Mouse (Mus musculus) hindbrain, embryonic 16.5 days (tissue): Measurements from ENCODE around the gene Gm2a. TPM values are rescaled to one million over a fixed set of nuclear protein-coding genes. Genes with fewer than 3 reads are reported as not detected.

Experiments
- ATAC-seq: fragments of 200-750 bp; cut with Nextera tagmentation; 2 replicates; pipeline ENCODE4 v1.8.0; 2017; ENCODE audit warnings: moderate TSS enrichment, moderate library complexity
- H3K27ac ChIP-seq: fragments of 300-500 bp; sonication (generic); 2 replicates; pipeline ENCODE4 v1.5.1; 2014; ENCODE audit warnings: low read depth, mild to moderate bottlenecking, control low read depth, low read length, moderate library complexity
- H3K27me3 ChIP-seq: fragments of 300-500 bp; sonication (generic); replicated peaks from 2 replicates; pipeline ENCODE4 v1.6.1; 2014; ENCODE audit warnings: low read length; ENCODE audit not compliant: control insufficient read depth, insufficient read depth
- H3K36me3 ChIP-seq: fragments of 300-500 bp; sonication (generic); 2 replicates; pipeline ENCODE4 v1.6.1; 2014; ENCODE audit warnings: mild to moderate bottlenecking, low read length, moderate library complexity, mixed read lengths; ENCODE audit not compliant: control insufficient read depth, insufficient read depth
- H3K4me1 ChIP-seq: fragments of 300-500 bp; sonication (generic); 2 replicates; pipeline ENCODE4 v1.6.1; 2014; ENCODE audit warnings: low read depth, low read length; ENCODE audit not compliant: control insufficient read depth, insufficient read depth
- H3K4me2 ChIP-seq: fragments of 300-500 bp; sonication (generic); 2 replicates; pipeline ENCODE4 v1.6.1; 2014; ENCODE audit warnings: mild to moderate bottlenecking, low read length, control low read depth, moderate library complexity
- H3K4me3 ChIP-seq: fragments of 300-500 bp; sonication (generic); 2 replicates; pipeline ENCODE4 v1.5.1; 2014; ENCODE audit warnings: mild to moderate bottlenecking, low read length, control low read depth, moderate library complexity
- H3K9ac ChIP-seq: fragments of 300-500 bp; sonication (generic); 2 replicates; pipeline ENCODE4 v1.6.1; 2014; ENCODE audit warnings: low read depth, mild to moderate bottlenecking, control low read depth, low read length, moderate library complexity
- H3K9me3 ChIP-seq: fragments of 300-500 bp; sonication (generic); 2 replicates; pipeline ENCODE4 v1.6.1; 2014; ENCODE audit warnings: mild to moderate bottlenecking, low read length, moderate library complexity; ENCODE audit not compliant: control insufficient read depth
- WGBS: fragments of 180-500 bp; shearing (Covaris S2); extraction: QIAGEN DNeasy Blood & Tissue Kit; methylation state at CpG from one replicate; pipeline ENCODE4 v1.1.7; 2014; 5-methylcytosine and 5-hydroxymethylcytosine counted together
- polyA plus RNA-seq: library from polyadenylated mRNA; unstranded; fragments of >200 nt; fragmentation: Nextera tagmentation; extraction: Ambion mirVana; gene quantifications from 2 replicates; pipeline ENCODE4 v1.2.1, GENCODE M21; 2015

The Gm2a gene
- polyA plus RNA-seq, 1 experiment from 2014 or later: 45.8 TPM

DNA sequence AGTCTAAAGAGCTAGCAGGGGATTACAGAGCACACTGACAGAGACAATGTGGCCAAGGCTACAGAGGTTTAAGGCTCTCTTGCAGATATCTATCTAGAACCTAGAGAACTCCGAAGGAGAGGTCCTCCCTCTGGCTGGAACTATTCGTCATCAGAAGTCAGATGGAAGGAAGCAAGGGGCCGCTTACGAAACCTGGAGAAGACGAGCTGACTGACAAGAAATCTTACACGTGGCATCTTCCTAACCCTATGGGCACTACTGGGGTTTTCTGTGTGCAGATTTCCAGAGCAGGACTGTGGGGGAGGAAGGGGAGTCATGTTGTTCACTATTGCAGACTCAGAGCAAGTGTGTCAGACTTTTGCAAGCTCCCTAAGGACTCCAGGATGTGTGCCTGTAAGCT is 49.5 kb downstream of the Gm2a start:
- H3K4me1 ChIP-seq: no peaks in the 10 kb centered on the region
- H3K27ac ChIP-seq: no peak overlapping the region
- H3K27me3 ChIP-seq: no peaks in the 10 kb centered on the region
- no peak for ATAC-seq
- H3K4me2 ChIP-seq: no peak overlapping the region
- H3K36me3 ChIP-seq: no peaks in the 10 kb centered on the region
- no peaks in the 10 kb centered on the region for H3K9me3 ChIP-seq
- H3K9ac ChIP-seq: no peak overlapping the region
- WGBS: 70% methylated on average over 6 of the region's 6 CpGs
- no peak overlapping the region for H3K4me3 ChIP-seq

DNA sequence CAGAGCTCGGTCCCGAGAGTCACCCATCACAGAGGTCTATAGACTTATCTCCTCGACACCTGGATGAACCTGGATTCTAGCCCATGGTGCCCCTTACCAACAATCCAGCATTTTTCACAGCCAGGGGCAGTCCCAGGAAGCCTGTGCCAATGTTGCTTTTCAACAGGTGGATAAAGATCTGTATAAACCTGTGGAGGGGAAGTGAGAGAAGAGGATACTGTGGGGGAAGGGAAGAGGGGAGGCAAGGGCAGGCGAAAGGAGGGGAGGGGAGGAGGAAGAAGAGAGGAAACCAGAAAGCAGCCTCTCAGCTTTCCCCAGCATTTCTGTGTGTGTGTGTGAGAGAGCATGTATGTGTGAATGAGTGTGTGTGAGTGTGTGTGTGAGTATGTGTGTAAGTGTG is 50.5 kb downstream of the Gm2a start:
- no peaks in the 10 kb centered on the region for H3K36me3 ChIP-seq
- H3K9ac ChIP-seq: no peak overlapping the region
- H3K9me3 ChIP-seq: no peaks in the 10 kb centered on the region
- WGBS: 81% methylated on average over 4 of the region's 4 CpGs
- H3K27ac ChIP-seq: no peak overlapping the region
- no peaks in the 10 kb centered on the region for H3K4me1 ChIP-seq
- no peak overlapping the region for H3K4me3 ChIP-seq
- H3K4me2 ChIP-seq: no peak overlapping the region
- ATAC-seq: no peak
- no peaks in the 10 kb centered on the region for H3K27me3 ChIP-seq

DNA sequence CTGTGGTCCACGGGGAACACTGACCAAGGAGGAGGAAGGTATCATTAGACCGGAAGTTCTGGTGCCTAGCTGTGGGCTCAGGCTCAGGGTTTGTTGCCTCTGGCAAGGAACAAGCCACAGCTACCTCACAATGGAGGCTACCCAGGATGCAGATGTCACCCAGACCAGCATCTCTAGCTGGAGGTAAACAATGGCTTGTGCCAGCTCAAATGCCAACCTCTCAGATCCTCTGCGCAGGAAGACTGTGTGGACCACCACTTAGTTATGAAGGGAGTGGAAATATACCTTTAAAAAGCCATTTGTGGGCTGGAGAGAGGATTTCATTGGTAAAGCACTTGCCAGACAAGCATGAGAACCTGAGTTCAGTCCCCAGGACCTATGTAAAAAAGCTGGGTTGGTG is 53.7 kb downstream of the Gm2a start, which contains the start of gene Slc36a3:
Gene Slc36a3, minus strand, starts transcription at position 101 of the 400 bp plus-strand sequence.
- no peak for ATAC-seq
- Histone ChIP-seq H3K9me3 (no peaks in the 10 kb centered on the region), H3K36me3 (no peaks in the 10 kb centered on the region), H3K4me2 (no peak within 1 kb of the TSS), H3K9ac (no peak within 1 kb of the TSS), H3K4me1 (no peaks in the 10 kb centered on the region), H3K27me3 (no peaks in the 10 kb centered on the region), H3K4me3 (no peak within 1 kb of the TSS), H3K27ac (no peak within 1 kb of the TSS)
- 86% methylated on average over 3 of the region's 3 CpGs for WGBS

DNA sequence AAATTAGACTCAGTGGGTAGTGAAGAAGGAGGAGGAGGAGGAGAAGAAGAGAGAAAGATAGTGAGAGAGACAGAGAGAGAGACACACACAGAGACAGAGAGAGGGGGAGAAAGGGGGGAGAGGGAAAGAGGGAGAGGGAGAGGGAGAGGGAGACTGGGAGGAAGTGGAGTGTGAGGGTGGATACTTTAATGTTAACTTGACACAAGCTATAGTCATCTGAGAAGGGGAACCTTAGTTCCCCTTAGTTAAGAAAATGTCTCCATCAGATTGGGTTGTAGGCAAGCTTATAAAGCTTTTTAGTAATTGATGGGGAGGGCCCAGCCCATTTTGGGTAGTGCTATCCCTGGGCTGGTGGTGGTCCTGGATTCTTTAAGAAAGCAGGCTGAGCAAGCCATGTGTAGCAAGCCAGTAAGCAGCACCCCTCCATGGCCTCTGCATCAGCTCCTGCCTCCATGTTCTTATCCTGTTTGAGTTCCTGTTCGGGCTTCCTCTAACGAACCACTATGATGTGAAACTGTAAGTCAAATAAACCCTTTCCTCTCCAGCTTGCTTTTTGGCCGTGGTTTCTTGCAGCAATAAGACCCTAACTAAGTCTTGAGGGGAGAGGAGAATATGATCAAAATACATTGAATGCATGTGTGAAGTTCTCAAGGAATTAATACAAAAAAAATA is 56.6 kb downstream of the Gm2a start:
- no peak overlapping the region for H3K27ac ChIP-seq

DNA sequence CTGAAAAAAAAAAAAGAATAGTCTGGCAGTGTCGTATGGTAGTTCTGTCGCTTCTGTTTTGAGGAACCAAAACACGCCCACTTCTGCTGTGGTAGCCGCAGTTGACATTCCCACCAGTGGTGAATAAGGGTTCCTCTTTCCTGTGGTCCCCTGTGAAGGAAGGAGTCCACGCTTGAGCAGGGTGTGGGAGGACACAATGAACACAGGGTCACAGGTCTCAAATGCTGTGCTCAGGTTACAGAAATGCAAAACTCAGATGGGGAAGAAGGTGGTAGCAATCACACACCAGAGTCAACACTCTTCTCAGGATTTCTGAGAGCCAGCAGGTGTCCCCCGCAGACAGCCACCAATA is 57.1 kb downstream of the Gm2a start:
- H3K4me3 ChIP-seq: no peak overlapping the region
- H3K27ac ChIP-seq: no peak overlapping the region
- H3K27me3 ChIP-seq: no peaks in the 10 kb centered on the region
- H3K9me3 ChIP-seq: no peaks in the 10 kb centered on the region
- ATAC-seq: no peak
- no peak overlapping the region for H3K9ac ChIP-seq
- H3K36me3 ChIP-seq: no peaks in the 10 kb centered on the region
- 80% methylated on average over 6 of the region's 6 CpGs for WGBS
- no peaks in the 10 kb centered on the region for H3K4me1 ChIP-seq
- H3K4me2 ChIP-seq: no peak overlapping the region

More for the DNA sequence above, 56.6 kb downstream of the Gm2a start:
- Histone ChIP-seq H3K4me1 (no peaks in the 10 kb centered on the region), H3K9me3 (no peaks in the 10 kb centered on the region), H3K4me2 (no peak overlapping the region), H3K4me3 (no peak overlapping the region), H3K9ac (no peak overlapping the region), H3K36me3 (no peaks in the 10 kb centered on the region), H3K27me3 (no peaks in the 10 kb centered on the region)
- WGBS: 82% methylated on average over 3 of the region's 3 CpGs
- no peak for ATAC-seq

DNA sequence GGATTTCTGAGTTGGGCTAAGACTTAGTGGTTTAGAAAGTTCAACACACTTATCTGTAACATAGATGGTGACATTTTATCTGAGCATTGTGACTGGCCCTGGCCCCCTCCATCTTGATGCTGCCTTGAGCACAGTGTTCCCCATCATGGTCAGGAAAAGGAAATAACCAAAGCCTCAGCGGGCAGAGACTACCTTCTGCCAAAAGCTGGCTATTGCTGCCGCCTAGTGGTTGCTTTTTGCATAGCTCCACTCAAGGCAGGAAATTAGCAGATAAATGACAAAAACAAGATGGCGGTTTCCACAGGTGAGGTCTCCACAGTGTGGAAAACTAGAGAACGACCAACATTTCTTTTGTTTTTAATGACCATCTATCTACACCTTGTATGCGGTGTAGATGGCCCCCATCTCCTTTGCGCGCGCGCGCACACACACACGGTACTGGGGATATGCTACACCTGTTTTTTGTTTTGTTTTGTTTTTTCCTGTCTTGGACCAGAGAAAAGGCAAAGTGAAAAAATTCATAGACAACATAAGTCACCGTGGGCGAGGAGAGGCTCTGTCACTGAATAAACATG is 61.0 kb downstream of the Gm2a start:
- Histone ChIP-seq H3K27me3 (no peaks in the 10 kb centered on the region), H3K9ac (no peak overlapping the region), H3K9me3 (no peaks in the 10 kb centered on the region), H3K4me2 (no peak overlapping the region), H3K27ac (no peak overlapping the region), H3K4me1 (no peaks in the 10 kb centered on the region), H3K4me3 (no peak overlapping the region), H3K36me3 (no peaks in the 10 kb centered on the region)
- ATAC-seq: 0 out of 2 replicates have a peak, but pooled peaks have one; percentile 48
- 50% methylated on average over 13 of the region's 13 CpGs for WGBS

Other genes with a start within 250 kb of the Gm2a start
- 10.4 and 10.6 TPM in 2 replicates for gene Lyrm7, start 237.2 kb upstream of the Gm2a start, polyA plus RNA-seq
- 728 and 827 TPM in 2 replicates for gene Hint1, start 231.7 kb upstream of the Gm2a start, polyA plus RNA-seq
- 78.5 and 78.8 TPM in 2 replicates for gene Gpx3, start 195.7 kb upstream of the Gm2a start, polyA plus RNA-seq
- 19.6 and 20.4 TPM in 2 replicates for gene Tnip1, start 135.2 kb upstream of the Gm2a start, polyA plus RNA-seq
- 72.4 and 84.0 TPM in 2 replicates for gene Anxa6, start 64.7 kb upstream of the Gm2a start, polyA plus RNA-seq
- gene Ccdc69, start 20.0 kb upstream of the Gm2a start, polyA plus RNA-seq: 0.50 and 1.00 TPM in 2 replicates
- not detected in 2 replicates for gene Slc36a3, start 53.6 kb downstream of the Gm2a start, polyA plus RNA-seq
- 0.56 and 0.87 TPM in 2 replicates for gene Slc36a2, start 87.0 kb downstream of the Gm2a start, polyA plus RNA-seq
- gene Slc36a1, start 106.2 kb downstream of the Gm2a start, polyA plus RNA-seq: 4.4 and 4.6 TPM in 2 replicates
- 0.36 and 0.45 TPM in 2 replicates for gene Fat2, start 238.4 kb downstream of the Gm2a start, polyA plus RNA-seq